Mouse (Mus musculus) retina, embryonic 14.5 days (tissue): ENCODE data around the gene H2-Q7.
"Not testable (repeated sequence)": the region's sequence is repeated elsewhere in the genome, so short reads cannot be mapped to it uniquely, and the experiment has no call there.

Source experiments
- DNase-seq: peaks from one replicate; pipeline ENCODE4 v3.0.0-alpha.2; 2015; ENCODE audit warnings: low spot score

H2-Q7 gene

DNA sequence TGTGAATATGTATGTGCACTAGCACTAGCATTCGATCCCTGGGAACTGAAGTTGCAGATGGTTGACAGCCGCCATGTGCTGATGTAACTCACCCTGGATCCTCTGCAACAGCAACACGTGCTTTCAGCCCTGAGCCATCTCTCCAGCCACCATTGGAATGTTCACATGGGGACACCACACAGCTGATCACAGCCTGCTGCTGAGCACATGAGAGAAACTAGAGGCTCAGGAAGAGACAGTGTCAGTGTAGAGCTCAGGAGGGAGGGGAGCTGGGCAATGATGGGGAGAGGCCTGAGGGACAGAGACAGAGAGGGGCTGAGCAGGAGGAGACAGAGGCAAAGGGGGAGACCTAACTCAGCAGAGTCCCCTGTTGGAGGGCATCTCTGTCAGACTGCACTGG is 3.4 kb upstream of the H2-Q7 start:
- not testable (repeated sequence) for DNase-seq

- not testable (repeated sequence) for DNase-seq
Measured at GRCm38 (mm10) chr17:35437386-35437936, 1.5 kb upstream of the H2-Q7 start.

DNA sequence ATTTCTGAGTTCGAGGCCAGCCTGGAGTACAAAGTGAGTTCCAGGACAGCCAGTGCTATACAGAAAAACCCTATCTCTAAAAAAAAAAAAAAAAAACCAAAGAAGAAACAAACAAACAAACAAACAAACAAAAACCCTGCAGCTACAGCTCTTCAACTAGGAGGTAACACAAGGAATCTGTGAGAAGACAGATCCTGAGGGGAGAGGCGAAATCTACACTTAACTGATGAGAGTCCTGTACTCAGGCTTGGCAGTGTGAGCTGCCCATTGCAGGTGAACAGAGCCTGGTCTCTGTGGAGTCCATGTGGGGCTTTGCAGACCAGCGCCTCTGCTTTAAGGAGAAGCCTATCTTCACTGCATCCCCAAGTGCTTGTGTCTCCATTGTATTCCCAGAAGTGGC is 560 bp upstream of the H2-Q7 start:
- DNase-seq = not testable (repeated sequence)

DNA sequence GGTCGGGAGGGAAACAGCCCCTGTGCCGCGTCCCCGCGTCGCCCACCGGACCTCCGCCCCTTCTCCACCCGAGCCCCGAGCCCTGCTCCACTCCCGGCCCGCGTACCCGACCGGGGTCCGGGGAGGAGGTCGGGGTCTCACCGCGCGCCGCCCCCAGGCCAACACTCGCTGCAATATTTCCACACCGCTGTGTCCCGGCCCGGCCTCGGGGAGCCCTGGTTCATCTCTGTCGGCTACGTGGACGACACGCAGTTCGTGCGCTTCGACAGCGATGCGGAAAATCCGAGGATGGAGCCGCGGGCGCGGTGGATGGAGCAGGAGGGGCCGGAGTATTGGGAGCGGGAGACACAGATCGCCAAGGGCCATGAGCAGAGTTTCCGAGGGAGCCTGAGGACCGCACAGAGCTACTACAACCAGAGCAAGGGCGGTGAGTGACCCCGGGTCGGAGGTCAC is 366 bp downstream of the H2-Q7 start:
- DNase-seq = not testable (repeated sequence)

DNA sequence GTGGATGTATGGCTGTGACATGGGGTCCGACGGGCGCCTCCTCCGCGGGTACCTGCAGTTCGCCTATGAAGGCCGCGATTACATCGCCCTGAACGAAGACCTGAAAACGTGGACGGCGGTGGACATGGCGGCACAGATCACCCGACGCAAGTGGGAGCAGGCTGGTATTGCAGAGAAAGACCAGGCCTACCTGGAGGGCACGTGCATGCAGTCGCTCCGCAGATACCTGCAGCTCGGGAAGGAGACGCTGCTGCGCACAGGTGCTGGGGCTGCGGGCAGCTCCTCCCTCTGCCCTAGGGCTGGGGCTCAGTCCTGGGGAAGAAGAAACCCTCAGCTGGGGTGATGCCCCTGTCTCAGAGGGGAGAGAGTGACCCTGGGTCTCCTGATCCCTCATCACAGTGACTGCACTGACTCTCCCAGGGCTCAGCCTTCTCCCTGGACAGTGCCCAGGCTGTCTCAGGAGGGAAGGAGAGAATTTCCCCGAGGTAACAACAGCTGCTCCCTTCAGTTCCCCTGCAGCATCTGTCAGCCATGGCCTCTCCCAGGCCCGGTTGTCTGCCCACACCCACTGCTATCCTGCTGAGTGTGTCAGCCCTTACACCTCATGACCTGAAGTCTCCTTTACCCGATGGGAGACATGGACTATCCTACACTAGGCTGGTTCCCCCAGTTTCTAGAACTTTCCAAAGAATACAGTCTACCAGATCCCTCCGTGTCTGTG is 1.1 kb downstream of the H2-Q7 start:
- DNase-seq = not testable (repeated sequence)

- not testable (repeated sequence) for DNase-seq
Measured at GRCm38 (mm10) chr17:35442376-35442775, 3.4 kb downstream of the H2-Q7 start.

GRCm38 (mm10) chr17:35444510-35444909 is 5.6 kb downstream of the H2-Q7 start:
- not testable (repeated sequence) for DNase-seq

- DNase-seq = not testable (repeated sequence)
Measured at GRCm38 (mm10) chr17:35458247-35458646, 19.3 kb downstream of the H2-Q7 start.

DNA sequence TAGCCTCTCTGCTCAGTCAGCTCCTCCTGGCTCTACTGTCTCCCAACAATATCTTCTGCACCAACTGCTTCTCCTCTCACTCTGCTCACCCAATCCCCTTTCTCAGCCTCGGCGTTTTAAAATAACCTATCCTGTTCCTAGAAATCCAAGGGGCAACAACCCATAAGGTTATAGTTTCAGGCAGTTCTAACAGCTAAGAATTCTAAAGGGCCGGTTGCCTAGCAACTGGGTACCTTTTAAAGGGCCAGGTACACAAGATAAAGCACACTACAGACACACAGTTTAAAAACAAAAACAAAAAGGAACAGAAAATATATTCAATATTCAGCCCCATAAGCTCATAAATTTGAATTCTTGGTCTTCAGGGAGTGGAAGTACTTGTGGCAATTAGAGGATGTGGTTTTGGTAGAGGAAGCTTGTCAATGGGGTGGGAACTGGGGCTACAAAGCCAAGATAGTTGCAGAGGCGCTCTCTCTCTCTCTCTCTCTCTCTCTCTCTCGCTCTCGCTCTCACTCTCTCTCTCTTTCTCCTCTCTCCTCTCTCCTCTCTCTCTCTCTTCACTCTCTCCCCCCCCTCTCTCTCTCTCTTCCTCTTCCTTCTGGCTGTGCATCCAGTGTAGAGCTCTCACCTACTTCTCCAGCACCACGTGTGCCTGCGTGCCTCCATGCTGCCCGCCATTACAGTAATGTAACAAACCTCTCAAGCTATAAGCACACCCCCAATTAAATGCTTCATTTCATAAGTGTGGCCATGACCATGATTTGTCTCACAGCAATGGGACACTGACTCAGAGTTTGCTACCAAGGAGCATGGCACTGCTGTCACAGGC is 21.8 kb downstream of the H2-Q7 start:
- not testable (repeated sequence) for DNase-seq

DNA sequence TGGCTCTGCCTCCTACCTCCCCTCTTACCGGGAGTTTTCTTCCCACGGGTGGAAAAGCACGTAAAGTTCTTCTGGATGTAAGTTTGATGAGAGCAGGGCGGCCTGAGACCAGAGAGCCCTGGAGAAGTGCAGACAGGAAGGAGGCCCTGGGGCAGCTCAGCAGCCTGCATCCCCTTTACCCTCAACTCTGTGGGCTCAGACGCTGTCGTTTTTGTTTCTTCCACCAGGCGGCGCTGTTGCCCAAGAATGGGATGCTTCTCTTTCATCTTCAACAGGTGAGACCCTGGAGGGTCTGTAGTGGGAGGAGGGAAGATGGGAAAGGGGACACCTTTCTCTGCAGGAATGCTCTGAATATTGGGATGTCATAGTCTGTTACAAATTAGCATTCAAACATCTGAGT is 26.7 kb downstream of the H2-Q7 start:
- not testable (repeated sequence) for DNase-seq

GRCm38 (mm10) chr17:35468936-35469335 is 30.0 kb downstream of the H2-Q7 start:
- DNase-seq = not testable (repeated sequence)

DNA sequence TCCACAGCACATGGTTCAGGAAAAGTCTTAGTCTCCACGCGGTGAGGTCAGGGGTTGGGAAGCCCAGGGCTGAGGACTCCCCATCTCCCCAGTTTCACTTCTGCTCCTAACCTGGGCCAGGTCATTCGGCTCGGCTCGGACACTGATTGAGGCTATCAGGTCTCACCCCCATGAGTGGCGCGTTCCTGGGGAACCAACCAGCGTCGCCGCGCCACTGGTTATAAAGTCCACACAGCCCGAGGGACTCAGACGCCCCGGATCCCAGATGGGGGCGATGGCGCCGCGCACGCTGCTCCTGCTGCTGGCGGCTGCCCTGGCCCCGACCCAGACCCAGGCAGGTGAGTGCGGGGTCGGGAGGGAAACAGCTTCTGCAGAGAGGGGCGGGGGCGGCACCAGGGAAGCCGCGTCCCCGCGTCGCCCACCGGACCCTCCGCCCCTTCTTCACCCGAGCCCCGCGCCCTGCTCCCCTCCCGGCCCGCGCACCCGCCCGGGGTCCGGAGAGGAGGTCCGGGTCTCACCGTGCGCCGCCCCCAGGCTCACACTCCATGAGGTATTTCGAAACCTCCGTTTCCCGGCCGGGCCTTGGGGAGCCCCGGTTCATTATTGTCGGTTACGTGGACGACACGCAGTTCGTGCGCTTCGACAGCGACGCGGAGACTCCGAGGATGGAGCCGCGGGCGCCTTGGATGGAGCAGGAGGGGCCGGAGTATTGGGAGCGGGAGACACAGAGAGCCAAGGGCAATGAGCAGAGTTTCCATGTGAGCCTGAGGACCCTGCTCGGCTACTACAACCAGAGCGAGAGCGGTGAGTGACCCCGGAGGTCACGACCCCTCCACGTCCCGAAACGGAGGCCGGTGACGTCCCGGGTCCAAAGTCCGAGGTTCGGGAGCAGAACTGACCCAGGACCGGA is 31.1 kb downstream of the H2-Q7 start, which contains the start of gene H2-Q10:
TSS of gene H2-Q10 (plus strand) at position 248 of the 910 bp plus-strand sequence.
- peak; percentile 39 for DNase-seq

DNA sequence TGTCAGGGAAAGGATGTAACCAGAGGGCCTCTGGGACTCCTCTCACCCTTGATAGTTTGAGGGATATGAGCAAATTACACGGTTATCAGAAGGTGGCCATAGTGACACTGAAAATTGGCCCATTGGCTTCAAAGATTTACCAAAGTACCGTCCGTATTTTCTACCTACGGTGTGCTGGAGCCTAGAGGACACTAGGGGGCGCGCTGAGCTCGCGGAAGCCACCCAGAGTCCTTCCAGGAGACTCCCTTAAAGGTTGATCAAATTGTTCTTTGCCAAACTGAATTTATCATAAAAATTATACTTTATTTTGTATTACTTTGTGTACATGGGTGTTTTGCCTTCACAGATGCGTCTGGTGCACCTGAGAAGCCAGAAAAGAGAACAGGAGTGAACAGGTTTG is 45.1 kb downstream of the H2-Q7 start:
- peak; percentile 83 for DNase-seq

DNA sequence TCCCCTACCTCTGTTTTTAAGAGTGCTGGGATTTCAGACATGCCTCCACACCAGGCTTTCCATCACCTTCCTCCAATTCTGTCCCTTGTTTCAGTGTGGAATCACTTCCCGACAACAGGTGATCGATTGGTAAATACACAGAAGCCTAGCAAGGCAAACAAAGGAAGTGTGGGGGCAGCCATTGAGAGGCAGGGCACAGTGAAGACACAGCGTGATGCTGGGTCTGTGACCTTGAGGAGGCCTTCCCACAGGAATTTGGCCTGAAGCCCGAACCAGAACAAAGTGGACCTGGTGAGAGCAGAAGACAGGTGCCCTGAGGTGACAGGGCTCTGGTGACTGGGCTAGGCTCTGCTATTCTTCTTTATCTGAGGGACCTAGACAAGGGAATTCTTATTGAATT is 46.7 kb downstream of the H2-Q7 start:
- no peak for DNase-seq

GRCm38 (mm10) chr17:35486726-35487125 is 47.8 kb downstream of the H2-Q7 start:
- DNase-seq = no peak

- no peak for DNase-seq
Measured at GRCm38 (mm10) chr17:35488041-35488440, 49.1 kb downstream of the H2-Q7 start.

GRCm38 (mm10) chr17:35490320-35490719 is 51.4 kb downstream of the H2-Q7 start:
- no peak for DNase-seq
